Mouse (Mus musculus) heart, adult 18-20 months (tissue): ENCODE data around the gene Susd6. TPM values are rescaled to one million over a fixed set of nuclear protein-coding genes. Genes with fewer than 3 reads are reported as not detected.
A peak's percentile ranks its signal among the peaks of the same experiment; 100 is the strongest.
"Not testable (repeated sequence)": the region's sequence is repeated elsewhere in the genome, so short reads cannot be mapped to it uniquely, and the experiment has no call there.

ENCODE experiments used
- DNase-seq, 2 experiments: peaks; one replicate each; pipeline ENCODE4 v3.0.0; 2021 to 2022; ENCODE audit warnings: mixed read lengths in 1 of 2
- total RNA-seq, 2 experiments: library from RNA; stranded (reverse); gene quantifications; 2 replicates each; pipeline ENCODE4 v1.2.3; 2021

Gene Susd6
- total RNA-seq, 2 experiments from 2014 or later: 68.3 to 71.9 TPM

- DNase-seq: peak in 1 of 2 experiments; percentile 48
Measured at GRCm38 (mm10) chr12:80785005-80785404, 5.3 kb upstream of the Susd6 start.

GRCm38 (mm10) chr12:80785597-80785996 is 4.7 kb upstream of the Susd6 start:
- no peak for DNase-seq

- DNase-seq: no peak
Measured at GRCm38 (mm10) chr12:80786591-80786990, 3.7 kb upstream of the Susd6 start.

- no peak for DNase-seq
Measured at GRCm38 (mm10) chr12:80787604-80788003, 2.7 kb upstream of the Susd6 start.

- DNase-seq: no peak
Measured at GRCm38 (mm10) chr12:80788188-80788587, 2.1 kb upstream of the Susd6 start.

- DNase-seq: not testable (repeated sequence)
Measured at GRCm38 (mm10) chr12:80789276-80789675, 1.0 kb upstream of the Susd6 start.

- no peak for DNase-seq
Measured at GRCm38 (mm10) chr12:80790700-80791570, 625 bp downstream of the Susd6 start.

- DNase-seq: peak in 1 of 2 experiments; percentile 63
Measured at GRCm38 (mm10) chr12:80791571-80792444, 1.5 kb downstream of the Susd6 start.

- DNase-seq: peak; percentile 53 to 76
Measured at GRCm38 (mm10) chr12:80792867-80793266, 2.6 kb downstream of the Susd6 start.

GRCm38 (mm10) chr12:80793535-80793934 is 3.2 kb downstream of the Susd6 start:
- no peak for DNase-seq

GRCm38 (mm10) chr12:80794522-80794921 is 4.2 kb downstream of the Susd6 start:
- no peak for DNase-seq

- peak in 1 of 2 experiments; percentile 50 for DNase-seq
Measured at GRCm38 (mm10) chr12:80794935-80795785, 4.8 kb downstream of the Susd6 start.

GRCm38 (mm10) chr12:80798271-80798670 is 8.0 kb downstream of the Susd6 start:
- DNase-seq: no peak

GRCm38 (mm10) chr12:80800156-80800555 is 9.8 kb downstream of the Susd6 start:
- no peak for DNase-seq

- DNase-seq: no peak
Measured at GRCm38 (mm10) chr12:80801443-80801842, 11.1 kb downstream of the Susd6 start.

GRCm38 (mm10) chr12:80803924-80804323 is 13.6 kb downstream of the Susd6 start:
- DNase-seq: peak; percentile 76 to 78

GRCm38 (mm10) chr12:80804861-80805428 is 14.6 kb downstream of the Susd6 start:
- DNase-seq: no peak

GRCm38 (mm10) chr12:80807451-80808085 is 17.3 kb downstream of the Susd6 start:
- no peak for DNase-seq

GRCm38 (mm10) chr12:80810005-80810404 is 19.7 kb downstream of the Susd6 start:
- DNase-seq: no peak

GRCm38 (mm10) chr12:80811646-80812509 is 21.6 kb downstream of the Susd6 start:
- no peak for DNase-seq
